Mouse (Mus musculus) megakaryocyte, embryonic 14.5 days (primary cell): ENCODE data around the gene A930009A15Rik.

ENCODE experiments used
- FLI1 ChIP-seq: IDR thresholded peaks from 2 replicates; pipeline ENCODE4 v1.6.1; 2012; ENCODE audit warnings: low read length, inconsistent platforms, mixed read lengths
- GATA1 ChIP-seq: IDR thresholded peaks from 3 replicates; pipeline ENCODE4 v1.6.1; 2012; ENCODE audit warnings: mixed read lengths, low read length, inconsistent platforms, borderline replicate concordance

DNA sequence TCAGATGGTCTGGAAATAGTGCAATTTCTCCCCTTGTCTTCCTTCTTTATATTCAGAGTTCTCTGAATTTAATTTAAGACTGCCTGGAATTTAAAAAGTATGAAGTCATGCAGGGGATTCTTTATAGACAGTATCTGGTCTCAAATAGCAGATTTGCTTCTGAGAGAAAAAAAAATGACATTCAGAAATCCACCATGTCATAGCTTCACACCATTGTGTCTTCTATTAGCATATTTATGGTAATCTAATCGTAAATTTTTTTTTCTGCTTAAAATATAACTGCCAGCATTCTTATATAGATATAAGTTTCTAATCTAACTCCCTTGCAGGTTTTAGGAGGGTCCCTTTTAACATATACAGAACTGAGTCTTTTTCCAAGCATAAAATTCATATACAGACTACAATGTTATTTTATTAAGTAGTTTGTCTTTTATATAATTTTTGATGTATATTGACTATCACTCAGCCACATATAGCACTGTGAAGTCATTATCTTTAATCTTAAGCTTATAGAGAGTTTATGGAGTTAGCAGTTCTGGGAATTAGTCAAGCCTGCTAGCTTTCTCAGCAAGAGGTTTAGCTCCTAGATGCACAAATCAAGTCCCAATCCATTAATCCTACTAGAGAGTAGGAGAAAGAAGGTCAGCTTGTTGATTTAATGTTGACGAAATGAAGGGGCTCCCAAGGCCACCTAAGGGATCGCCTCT is 2.1 kb downstream of the A930009A15Rik start:
- no peak for TF ChIP-seq GATA1
- TF ChIP-seq FLI1, result no peak
